In the genomic region with DNA sequence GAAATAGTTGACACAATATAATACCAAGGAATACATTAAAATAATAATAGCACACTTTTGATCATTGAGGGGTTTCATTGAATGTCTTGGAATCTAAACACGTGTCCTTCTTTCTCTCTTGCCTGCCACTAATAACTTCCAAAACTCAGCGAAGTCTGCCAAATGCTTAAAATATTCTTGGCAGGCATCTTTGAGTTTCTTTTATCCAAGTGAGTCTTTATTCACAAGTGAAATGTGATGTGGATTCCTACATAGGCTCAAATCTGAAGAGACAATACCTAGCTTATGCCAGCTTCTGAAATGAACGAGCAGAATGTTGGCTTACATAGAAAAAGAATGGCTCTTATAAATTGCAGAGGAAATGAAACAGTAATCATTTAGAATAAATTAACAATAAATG, we compare ENCODE assay signal across 23 mouse cellular contexts. TPM values are rescaled to one million over a fixed set of nuclear protein-coding genes. Genes with fewer than 3 reads are reported as not detected.
"Had no signal": no experiment of that assay in that cellular context is flagged by ENCODE, and none has a peak within 500 bp of the region (broad histone marks: within the 10 kb centered on the region; RNA-seq: fewer than 3 reads in every experiment).

No protein-coding gene starts in this region.

- ATAC-seq: liver, postnatal 0 days; lung, postnatal 0 days; midbrain, embryonic 13.5 days; midbrain, embryonic 16.5 days had no signal

- H3K4me2 ChIP-seq: limb, embryonic 15.5 days; liver, embryonic 11.5 days; lung, embryonic 14.5 days; midbrain, embryonic 13.5 days; neural tube, embryonic 13.5 days had no signal

- H3K36me3 ChIP-seq: limb, embryonic 15.5 days; midbrain, embryonic 10.5 days; midbrain, embryonic 13.5 days; neural tube, embryonic 13.5 days had no signal

- H3K27me3 ChIP-seq: limb, embryonic 15.5 days; megakaryocyte, embryonic 14.5 days; midbrain, embryonic 13.5 days; neural tube, embryonic 13.5 days had no signal

- DNase-seq: kidney, adult 2 months; kidney, postnatal 25 days; liver, postnatal 0 days; lung, embryonic 14.5 days; retina, postnatal 1 day; right cerebral cortex, postnatal 25 days; spleen, adult 18-20 months; thymus, adult 18-20 months; thymus, postnatal 36 days had no signal

- H3K27ac ChIP-seq: kidney, postnatal 0 days; layer of hippocampus, adult 2 months; liver, embryonic 14.5 days; macrophage; midbrain, embryonic 10.5 days; midbrain, embryonic 13.5 days; neural tube, embryonic 13.5 days had no signal

- H3K4me3 ChIP-seq: layer of hippocampus, adult 2 months; limb, embryonic 15.5 days; megakaryocyte, embryonic 14.5 days; midbrain, embryonic 10.5 days; midbrain, embryonic 13.5 days; myocyte; neural tube, embryonic 13.5 days had no signal

- H3K9me3 ChIP-seq: limb, embryonic 15.5 days; megakaryocyte, embryonic 14.5 days; midbrain, embryonic 10.5 days; midbrain, embryonic 13.5 days; neural tube, embryonic 13.5 days had no signal

- H3K9ac ChIP-seq: limb, embryonic 15.5 days; liver, embryonic 14.5 days; liver, postnatal 0 days; lung, embryonic 14.5 days; midbrain, embryonic 13.5 days; neural tube, embryonic 13.5 days had no signal

RNA-seq across cellular contexts. Expression of a gene that starts 57.1 kb away (rescaled TPM):
- total RNA-seq: monocyte, adult 5-6 weeks had no signal
- polyA plus RNA-seq: liver, postnatal 0 days; macrophage had no signal
